In genomic region chr11:32028605-32029004, GRCm38 (mm10) we compare ENCODE assay signal across 23 mouse cellular contexts. TPM values are rescaled to one million over a fixed set of nuclear protein-coding genes. Genes with fewer than 3 reads are reported as not detected.
DNase-seq lines count a peak whose midpoint lies in the region; ATAC-seq and TF ChIP-seq lines count a peak whose summit lies in the region.
"Had no signal": no experiment of that assay in that cellular context is flagged by ENCODE, and none has a peak within 500 bp of the region (broad histone marks: within the 10 kb centered on the region; RNA-seq: fewer than 3 reads in every experiment).

No protein-coding gene starts in this region.

- no peak for ATAC-seq in forebrain, embryonic 14.5 days
- ATAC-seq in hematopoietic stem cell, adult 5-6 weeks (replicated peaks in 1 of 2; ENCODE audit: insufficient read depth in 1 of 2, low FRiP score in 2 of 2, low TSS enrichment in 1 of 2, low read depth in 1 of 2, poor library complexity in 2 of 2, severe bottlenecking in 2 of 2) = peak; percentile 71 to 79
- no peak for ATAC-seq in midbrain, embryonic 15.5 days (replicated peaks)
- ATAC-seq in kidney, embryonic 16.5 days (ENCODE audit: low FRiP score, low TSS enrichment) = no peak
- ATAC-seq: inflammation-experienced regulatory T-cells, adult 6 months had no signal

- peaks cover 37% of the 10 kb centered on the region for H3K4me1 ChIP-seq in forebrain, embryonic 14.5 days (ENCODE audit: control insufficient read depth, insufficient read depth, low read length)
- peaks cover 71% of the 10 kb centered on the region for H3K4me1 ChIP-seq in midbrain, embryonic 15.5 days
- H3K4me1 ChIP-seq in kidney, embryonic 16.5 days (ENCODE audit: insufficient read depth, low read length) = peaks cover 18% of the 10 kb centered on the region
- H3K4me1 ChIP-seq in cerebellum, adult 2 months (ENCODE audit: control insufficient read depth, insufficient read depth, low read length) = no peaks in the 10 kb centered on the region

- H3K9me3 ChIP-seq in forebrain, embryonic 14.5 days (replicated peaks; ENCODE audit: control insufficient read depth, low read length) = no peaks in the 10 kb centered on the region
- no peaks in the 10 kb centered on the region for H3K9me3 ChIP-seq in midbrain, embryonic 15.5 days
- H3K9me3 ChIP-seq in kidney, embryonic 16.5 days (ENCODE audit: low read length) = no peaks in the 10 kb centered on the region

- H3K4me2 ChIP-seq in forebrain, embryonic 14.5 days (ENCODE audit: low read length) = no peak overlapping the region
- no peak overlapping the region for H3K4me2 ChIP-seq in midbrain, embryonic 15.5 days
- H3K4me2 ChIP-seq in kidney, embryonic 16.5 days (replicated peaks; ENCODE audit: low read depth, low read length) = no peak overlapping the region
- H3K4me2 ChIP-seq: heart, embryonic 11.5 days; liver, embryonic 11.5 days had no signal

- no peak overlapping the region for H3K4me3 ChIP-seq in layer of hippocampus, adult 2 months
- no peak overlapping the region for H3K4me3 ChIP-seq in forebrain, embryonic 14.5 days (ENCODE audit: low read depth, low read length)
- H3K4me3 ChIP-seq in midbrain, embryonic 15.5 days = no peak overlapping the region
- H3K4me3 ChIP-seq in kidney, embryonic 16.5 days (ENCODE audit: low read length) = no peak overlapping the region
- no peak overlapping the region for H3K4me3 ChIP-seq in cerebellum, adult 2 months (replicated peaks; ENCODE audit: insufficient read depth, low read depth, low read length)

- no peak for TF ChIP-seq CTCF in layer of hippocampus, adult 2 months (conservative IDR thresholded peaks at IDR 0.05)
- TF ChIP-seq CTCF in cerebellum, adult 2 months (IDR thresholded peaks at IDR 0.05; ENCODE audit: borderline replicate concordance, insufficient read depth, low read depth, low read length) = no peak

- DNase-seq in layer of hippocampus, adult 2 months (ENCODE audit: low spot score in 2 of 2) = no peak
- DNase-seq in layer of hippocampus, postnatal 10 days (ENCODE audit: low spot score in 2 of 2) = no peak
- no peak for DNase-seq in forebrain, embryonic 14.5 days (ENCODE audit: low spot score)
- DNase-seq in thymus, postnatal 14 days = no peak
- DNase-seq in cerebellum, adult 2 months = no peak
- DNase-seq: adrenal gland, adult 2 months; B cell, adult 2 months; cerebellum, postnatal 14 days; embryo, embryonic 11 days; gastrocnemius, postnatal 36 days; heart, postnatal 10 days; kidney, adult 2 months; kidney, postnatal 14 days; lung, adult 18-20 months; lung, postnatal 36 days; right cerebral cortex, adult 18-20 months; thymus, postnatal 36 days had no signal

- 79% methylated on average over 3 of the region's 3 CpGs for WGBS in forebrain, embryonic 14.5 days
- 82% methylated on average over 3 of the region's 3 CpGs for WGBS in midbrain, embryonic 15.5 days
- 82% methylated on average over 3 of the region's 3 CpGs for WGBS in kidney, embryonic 16.5 days
- WGBS in cerebellum, adult 2 months = 88% methylated on average over 3 of the region's 3 CpGs

- peaks cover 20% of the 10 kb centered on the region for H3K36me3 ChIP-seq in forebrain, embryonic 14.5 days (ENCODE audit: control insufficient read depth, insufficient read depth, low read length)
- H3K36me3 ChIP-seq in midbrain, embryonic 15.5 days (replicated peaks) = 0 out of 2 replicates have a peak, but pooled peaks cover 2% of the 10 kb centered on the region
- H3K36me3 ChIP-seq in kidney, embryonic 16.5 days (ENCODE audit: insufficient read depth, low read length) = no peaks in the 10 kb centered on the region

- no peaks in the 10 kb centered on the region for H3K27me3 ChIP-seq in forebrain, embryonic 14.5 days (replicated peaks; ENCODE audit: control insufficient read depth, insufficient read depth, low read length)
- H3K27me3 ChIP-seq in midbrain, embryonic 15.5 days (replicated peaks) = no peaks in the 10 kb centered on the region
- H3K27me3 ChIP-seq in kidney, embryonic 16.5 days (ENCODE audit: insufficient read depth, low read length) = no peaks in the 10 kb centered on the region
- no peaks in the 10 kb centered on the region for H3K27me3 ChIP-seq in cerebellum, adult 2 months (ENCODE audit: control insufficient read depth, insufficient read depth, low read length)

- H3K27ac ChIP-seq in layer of hippocampus, adult 2 months = peak overlapping the region; percentile 90
- peak overlapping the region; percentile 68 for H3K27ac ChIP-seq in forebrain, embryonic 14.5 days (ENCODE audit: low read depth, low read length)
- H3K27ac ChIP-seq in midbrain, embryonic 15.5 days = peak overlapping the region; percentile 90
- no peak overlapping the region for H3K27ac ChIP-seq in kidney, embryonic 16.5 days (ENCODE audit: low read length)
- no peak overlapping the region for H3K27ac ChIP-seq in cerebellum, adult 2 months (ENCODE audit: insufficient read depth, low read length)

- TF ChIP-seq POLR2A in cerebellum, adult 2 months (IDR thresholded peaks at IDR 0.05; ENCODE audit: borderline replicate concordance, insufficient read depth, low read length) = no peak

- no peak overlapping the region for H3K9ac ChIP-seq in forebrain, embryonic 14.5 days (ENCODE audit: low read length)
- H3K9ac ChIP-seq in midbrain, embryonic 15.5 days = no peak overlapping the region
- no peak overlapping the region for H3K9ac ChIP-seq in kidney, embryonic 16.5 days (replicated peaks; ENCODE audit: low read length)

RNA-seq across cellular contexts. Expression of gene Nsg2, which starts 28.3 kb away (rescaled TPM):
- 100 to 1,000 TPM; 662 to 700 TPM for total RNA-seq in layer of hippocampus, adult 2 months (2021)
- total RNA-seq in layer of hippocampus, postnatal 10 days (2021) = 100 to 1,000 TPM; 848 to 920 TPM
- polyA plus RNA-seq in forebrain, embryonic 14.5 days (2014; fragmentation: Nextera tagmentation; extraction: Ambion mirVana) = 304 and 315 TPM in 2 replicates
- 5.5 and 6.0 TPM in 2 replicates for total RNA-seq in hematopoietic stem cell, adult 5-6 weeks (2017)
- 653 and 655 TPM in 2 replicates for polyA plus RNA-seq in midbrain, embryonic 15.5 days (2015; fragmentation: Nextera tagmentation; extraction: Ambion mirVana)
- 5.9 and 8.4 TPM in 2 replicates for polyA plus RNA-seq in kidney, embryonic 16.5 days (2015; fragmentation: Nextera tagmentation; extraction: Ambion mirVana)
- polyA plus RNA-seq in cerebellum, adult 2 months (2012; rRNA removed) = 140 and 169 TPM in 2 replicates

Comparison
In these comparisons a context has a peak if more than half of its experiments do, and no peak if none do; other contexts are left out.
1. H3K27ac ChIP-seq: peak in layer of hippocampus, adult 2 months (single experiment), forebrain, embryonic 14.5 days (single experiment) and midbrain, embryonic 15.5 days (single experiment); none in kidney, embryonic 16.5 days (single experiment) and cerebellum, adult 2 months (single experiment).
2. ATAC-seq: peak in hematopoietic stem cell, adult 5-6 weeks (2 of 2); none in forebrain, embryonic 14.5 days (single experiment), midbrain, embryonic 15.5 days (single experiment) and kidney, embryonic 16.5 days (single experiment).
3. RNA of gene Nsg2, which starts 28.3 kb away (polyA plus RNA-seq): 653 to 655 TPM in midbrain, embryonic 15.5 days, 304 to 315 TPM in forebrain, embryonic 14.5 days and 140 to 169 TPM in cerebellum, adult 2 months; 5.9 to 8.4 TPM in kidney, embryonic 16.5 days; every median in the first group is over 10 times any median in the second.